Mouse (Mus musculus) neural tube, embryonic 14.5 days (tissue): ENCODE results near the gene Klkb1. TPM values are rescaled to one million over a fixed set of nuclear protein-coding genes. Genes with fewer than 3 reads are reported as not detected.
A peak's percentile ranks its signal among the peaks of the same experiment; 100 is the strongest.
"Not testable (repeated sequence)": the region's sequence is repeated elsewhere in the genome, so short reads cannot be mapped to it uniquely, and the experiment has no call there.

ENCODE experiments used
- ATAC-seq: fragments of 200-750 bp; cut with Nextera tagmentation; 2 replicates; pipeline ENCODE4 v1.8.0; 2017; ENCODE audit warnings: low read depth, mild to moderate bottlenecking, moderate TSS enrichment, moderate library complexity
- H3K27ac ChIP-seq: fragments of 300-500 bp; sonication (generic); 2 replicates; pipeline ENCODE4 v1.5.1; 2014; ENCODE audit warnings: low read depth, mild to moderate bottlenecking, control low read depth, low read length, moderate library complexity, mixed read lengths
- H3K27me3 ChIP-seq: fragments of 300-500 bp; sonication (generic); 2 replicates; pipeline ENCODE4 v1.6.1; 2014; ENCODE audit warnings: low read length; ENCODE audit not compliant: control insufficient read depth, insufficient read depth
- H3K36me3 ChIP-seq: fragments of 300-500 bp; sonication (generic); 2 replicates; pipeline ENCODE4 v1.6.1; 2014; ENCODE audit warnings: low read length, mixed read lengths; ENCODE audit not compliant: control insufficient read depth, insufficient read depth
- H3K4me1 ChIP-seq: fragments of 300-500 bp; sonication (generic); 2 replicates; pipeline ENCODE4 v1.6.1; 2014; ENCODE audit warnings: low read length; ENCODE audit not compliant: control insufficient read depth, insufficient read depth
- H3K4me2 ChIP-seq: fragments of 300-500 bp; sonication (generic); 2 replicates; pipeline ENCODE4 v1.6.1; 2014; ENCODE audit warnings: mild to moderate bottlenecking, low read depth, low read length, control low read depth
- H3K4me3 ChIP-seq: fragments of 300-500 bp; sonication (generic); 2 replicates; pipeline ENCODE4 v1.5.1; 2014; ENCODE audit warnings: low read depth, low read length, control low read depth, mixed read lengths
- H3K9ac ChIP-seq: fragments of 300-500 bp; sonication (generic); replicated peaks from 2 replicates; pipeline ENCODE4 v1.6.1; 2014; ENCODE audit warnings: low read depth, mild to moderate bottlenecking, control low read depth, low read length, mixed read lengths
- H3K9me3 ChIP-seq: fragments of 300-500 bp; sonication (generic); 2 replicates; pipeline ENCODE4 v1.6.1; 2016; ENCODE audit warnings: low read length; ENCODE audit not compliant: control insufficient read depth
- WGBS: fragments of 180-500 bp; shearing (Covaris S2); extraction: QIAGEN DNeasy Blood & Tissue Kit; methylation state at CpG from one replicate; pipeline ENCODE4 v1.1.7; 2014; 5-methylcytosine and 5-hydroxymethylcytosine counted together
- polyA plus RNA-seq: library from polyadenylated mRNA; unstranded; fragments of >200 nt; fragmentation: Nextera tagmentation; extraction: Ambion mirVana; gene quantifications from 2 replicates; pipeline ENCODE4 v1.2.1, GENCODE M21; 2014

The Klkb1 gene
- polyA plus RNA-seq: 0.09 and 0.13 TPM in 2 replicates

DNA sequence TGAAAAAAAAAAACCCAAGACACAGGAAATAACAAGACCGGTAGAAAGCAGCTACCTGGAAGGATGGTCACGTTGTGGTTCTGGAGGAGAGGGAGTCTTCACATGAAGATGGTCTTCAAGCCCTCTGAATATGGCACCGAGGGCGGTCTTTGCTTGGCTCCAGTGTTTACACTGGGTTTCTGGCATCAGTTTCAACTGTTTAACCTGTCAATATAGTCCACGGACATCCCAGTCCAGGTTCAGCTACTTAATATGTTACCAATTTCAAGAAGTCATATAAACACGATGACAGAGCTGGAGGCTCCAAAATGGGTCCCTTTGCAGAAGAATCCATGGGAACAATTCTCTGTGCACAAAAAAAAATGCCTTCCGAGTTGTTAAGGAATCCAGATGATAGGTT lies at the start of gene Klkb1:
Klkb1 (minus strand) TSS at position 173 of the 400 bp plus-strand sequence.
- H3K9me3 ChIP-seq: no peaks in the 10 kb centered on the region

GRCm38 (mm10) chr8:45344298-45344697 lies 49.6 kb upstream of the Klkb1 start:
- Histone ChIP-seq H3K9me3 (no peaks in the 10 kb centered on the region), H3K4me3 (no peak overlapping the region), H3K27me3 (no peaks in the 10 kb centered on the region), H3K4me2 (no peak overlapping the region), H3K9ac (no peak overlapping the region), H3K36me3 (no peaks in the 10 kb centered on the region), H3K27ac (no peak overlapping the region), H3K4me1 (no peaks in the 10 kb centered on the region)
- ATAC-seq: no peak
- 88% methylated on average over 8 of the region's 8 CpGs for WGBS

More for the DNA sequence above, at the start of gene Klkb1:
- no peak for ATAC-seq
- Histone ChIP-seq H3K4me3 (no peak within 1 kb of the TSS), H3K4me1 (no peaks in the 10 kb centered on the region), H3K4me2 (no peak within 1 kb of the TSS), H3K27me3 (no peaks in the 10 kb centered on the region), H3K9ac (no peak within 1 kb of the TSS), H3K36me3 (no peaks in the 10 kb centered on the region), H3K27ac (no peak within 1 kb of the TSS)
- 94% methylated on average over 7 of the region's 7 CpGs for WGBS

GRCm38 (mm10) chr8:45341630-45342628 lies 47.3 kb upstream of the Klkb1 start:
- no peaks in the 10 kb centered on the region for H3K27me3 ChIP-seq
- no peak overlapping the region for H3K4me3 ChIP-seq
- H3K4me2 ChIP-seq: no peak overlapping the region
- H3K9me3 ChIP-seq: no peaks in the 10 kb centered on the region
- no peak overlapping the region for H3K9ac ChIP-seq
- H3K27ac ChIP-seq: no peak overlapping the region
- no peaks in the 10 kb centered on the region for H3K36me3 ChIP-seq
- no peaks in the 10 kb centered on the region for H3K4me1 ChIP-seq
- WGBS: 80% methylated on average over 12 of the region's 12 CpGs
- ATAC-seq: no peak

DNA sequence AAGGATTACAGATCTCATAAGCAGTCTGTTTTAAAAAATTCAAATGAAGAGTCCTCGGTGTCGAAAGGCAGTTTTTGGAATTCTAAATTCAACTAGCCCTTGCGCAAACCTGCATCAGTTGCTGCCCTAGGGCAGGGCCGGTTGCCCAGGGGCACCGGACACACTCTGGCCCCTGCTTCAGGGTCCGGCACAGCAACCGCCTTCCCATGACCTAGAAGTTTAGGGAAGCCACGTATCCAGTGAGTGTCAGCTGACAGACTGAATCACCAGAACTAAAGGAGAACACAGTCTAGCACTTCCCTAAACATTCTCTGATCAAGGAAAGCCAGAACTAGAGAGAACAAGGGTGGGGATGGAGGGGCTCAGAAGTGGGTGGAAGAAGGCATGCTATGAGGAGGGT lies 38.8 kb upstream of the Klkb1 start:
- Histone ChIP-seq H3K4me1 (no peaks in the 10 kb centered on the region; the same call in 1 of the 2 replicates), H3K9me3 (no peaks in the 10 kb centered on the region), H3K4me3 (peak overlapping the region; percentile 59), H3K27ac (no peak overlapping the region), H3K9ac (peak overlapping the region; percentile 52; the same call in 1 of the 2 replicates), H3K36me3 (no peaks in the 10 kb centered on the region), H3K4me2 (peak overlapping the region; percentile 96), H3K27me3 (peaks cover 4% of the 10 kb centered on the region; the same call in 1 of the 2 replicates)
- ATAC-seq: peak; percentile 42; the same call in 1 of the 2 replicates
- WGBS: 4% methylated on average over 8 of the region's 8 CpGs

- WGBS: under 1% methylated on average over 44 of the region's 44 CpGs
These were observed 38.2 kb upstream of the Klkb1 start, which contains the start of gene Cyp4v3 for GRCm38 (mm10) chr8:45332685-45333409. Gene Cyp4v3 (minus strand): TSS chr8:45333216.

DNA sequence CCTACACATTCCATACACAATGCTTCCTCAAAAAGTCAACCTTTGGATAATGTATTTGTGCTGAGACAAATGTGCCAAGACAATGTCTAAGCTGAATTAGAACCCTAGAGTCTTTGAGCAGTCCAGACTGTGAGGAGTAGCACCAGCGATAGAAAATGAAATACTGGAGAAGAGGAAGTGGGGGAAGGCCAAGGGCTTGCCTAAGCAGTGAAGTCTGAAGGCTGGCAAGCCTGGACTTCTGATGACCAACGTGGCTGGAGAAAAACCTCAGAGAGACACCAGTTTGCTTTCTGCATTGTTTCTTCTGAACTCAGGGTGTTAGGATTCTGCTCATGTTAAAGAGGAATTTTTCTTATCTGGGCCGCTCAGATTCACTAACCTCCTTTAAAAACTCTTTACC lies 36.2 kb upstream of the Klkb1 start:
- 81% methylated on average over 3 of the region's 3 CpGs for WGBS

More at GRCm38 (mm10) chr8:45332685-45333409, 38.2 kb upstream of the Klkb1 start, which contains the start of gene Cyp4v3:
- Histone ChIP-seq H3K27ac (no peak within 1 kb of the TSS), H3K4me2 (peak within 1 kb of the TSS; percentile 96), H3K4me1 (no peaks in the 10 kb centered on the region; the same call in 1 of the 2 replicates), H3K9me3 (no peaks in the 10 kb centered on the region), H3K36me3 (no peaks in the 10 kb centered on the region), H3K9ac (peak within 1 kb of the TSS; percentile 52), H3K27me3 (peaks cover 4% of the 10 kb centered on the region; the same call in 1 of the 2 replicates), H3K4me3 (peak within 1 kb of the TSS; percentile 59)
- peak; percentile 76; the same call in 1 of the 2 replicates for ATAC-seq

DNA sequence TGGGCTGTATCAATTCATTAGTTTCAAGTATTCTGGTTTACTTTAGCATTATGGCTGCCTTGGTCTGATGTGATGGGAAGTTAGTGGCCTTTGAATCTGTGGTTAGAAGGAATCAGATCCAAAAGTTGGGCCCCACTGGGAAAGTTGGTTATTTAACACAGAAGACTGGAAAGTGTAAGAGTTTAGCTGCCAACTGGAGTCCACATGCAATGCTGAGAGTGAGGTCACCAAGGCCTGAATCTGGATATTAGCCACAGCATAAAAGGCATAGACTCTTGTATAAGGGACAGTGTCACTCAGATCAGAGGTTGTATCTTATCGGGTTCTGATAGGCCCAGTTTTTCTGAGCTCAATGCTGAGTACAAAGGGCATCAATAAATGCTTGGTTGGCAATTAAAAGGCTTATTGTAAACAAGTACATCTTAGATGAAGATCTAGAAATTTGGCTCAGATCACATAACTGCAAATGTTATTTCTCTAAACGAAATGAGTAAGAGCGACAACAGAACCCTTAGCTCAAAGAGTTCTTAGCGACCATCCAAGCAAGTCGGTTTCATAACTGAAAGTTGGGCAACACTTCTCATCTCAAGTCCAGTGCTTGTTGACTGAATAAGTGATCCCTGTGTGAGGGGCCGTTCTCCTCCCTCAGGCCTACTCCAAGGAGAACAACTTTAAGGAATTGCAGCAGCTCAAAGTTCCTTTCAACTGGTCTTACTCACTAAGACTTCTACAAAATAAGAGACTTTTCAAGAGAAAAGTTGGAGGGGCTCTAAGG lies 34.7 kb upstream of the Klkb1 start:
- peaks cover 4% of the 10 kb centered on the region; the same call in 1 of the 2 replicates for H3K27me3 ChIP-seq
- H3K36me3 ChIP-seq: no peaks in the 10 kb centered on the region
- H3K9ac ChIP-seq: no peak overlapping the region
- no peak overlapping the region for H3K4me3 ChIP-seq
- no peaks in the 10 kb centered on the region for H3K9me3 ChIP-seq
- no peak overlapping the region for H3K4me2 ChIP-seq
- H3K4me1 ChIP-seq: no peaks in the 10 kb centered on the region; the same call in 1 of the 2 replicates
- no peak for ATAC-seq
- WGBS: 94% methylated on average over 6 of the region's 6 CpGs
- H3K27ac ChIP-seq: no peak overlapping the region

More for the DNA sequence above, 36.2 kb upstream of the Klkb1 start:
- Histone ChIP-seq H3K27ac (no peak overlapping the region), H3K4me1 (no peaks in the 10 kb centered on the region; the same call in 1 of the 2 replicates), H3K27me3 (peaks cover 4% of the 10 kb centered on the region; the same call in 1 of the 2 replicates), H3K4me3 (no peak overlapping the region), H3K36me3 (no peaks in the 10 kb centered on the region), H3K9ac (no peak overlapping the region), H3K4me2 (no peak overlapping the region), H3K9me3 (no peaks in the 10 kb centered on the region)
- no peak for ATAC-seq

DNA sequence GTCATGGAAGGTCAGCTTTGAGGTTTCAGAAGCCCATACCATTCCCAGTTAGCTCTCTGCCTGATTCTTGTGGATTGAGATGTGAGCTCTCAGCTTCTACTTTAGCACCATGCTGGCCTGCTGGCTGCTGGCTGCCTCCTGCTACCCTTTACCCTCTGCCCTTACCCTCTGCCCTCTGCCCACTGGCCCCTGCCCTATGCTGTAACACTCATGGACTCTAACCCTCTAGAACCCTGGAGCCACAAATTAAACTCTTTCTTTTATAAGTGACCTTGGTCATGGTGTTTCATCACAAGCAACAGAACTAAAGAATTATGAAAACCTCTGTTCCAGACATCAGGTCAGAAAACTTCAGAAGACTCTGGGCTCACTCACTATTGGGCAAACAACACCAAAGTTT lies 32.4 kb upstream of the Klkb1 start:
- not testable (repeated sequence) for H3K9me3 ChIP-seq, H3K36me3 ChIP-seq, H3K27me3 ChIP-seq, H3K4me1 ChIP-seq, ATAC-seq, H3K9ac ChIP-seq, H3K4me3 ChIP-seq, H3K4me2 ChIP-seq, H3K27ac ChIP-seq
